Mouse (Mus musculus) adrenal gland, postnatal 10 days (tissue): ENCODE measurements around the gene Nsrp1. TPM values are rescaled to one million over a fixed set of nuclear protein-coding genes. Genes with fewer than 3 reads are reported as not detected.

Experiments
- microRNA-seq: library from miRNA; unstranded; fragments of <30 nt; microRNA quantifications from one replicate; pipeline ENCODE4 v1.2.0, GENCODE M21; 2021
- total RNA-seq, 2 experiments: library from RNA; stranded (reverse); gene quantifications; 2 replicates each; pipeline ENCODE4 v1.2.3; 2021

Gene Nsrp1
- total RNA-seq, 2 experiments from 2014 or later, result 23.7 to 24.4 TPM

Small RNA genes lying within 50 kb of the gene (microRNA-seq; reads per million reads assigned to microRNA genes)
- 4,039 reads per million, percentile 87 among the genes with 10 or more reads in this experiment for gene Mir423

Other genes with a start within 250 kb of the Nsrp1 start
- gene Cpd, start 231.4 kb downstream of the Nsrp1 start, total RNA-seq, result 10 to 100 TPM; 46.2 to 57.9 TPM
- 1 to 10 TPM in 1 of 2 experiments, under 1 TPM in 1; 0.81 to 1.8 TPM for gene Tmigd1, start 176.3 kb downstream of the Nsrp1 start, total RNA-seq
- gene Blmh, start 153.6 kb downstream of the Nsrp1 start, total RNA-seq, result 10 to 100 TPM; 60.4 to 67.4 TPM
- gene Slc6a4, start 79.8 kb downstream of the Nsrp1 start, total RNA-seq, result 10 to 100 TPM; 19.4 to 19.6 TPM
- under 1 TPM; 0.18 to 0.60 TPM for gene Efcab5, start 110.5 kb upstream of the Nsrp1 start, total RNA-seq
- gene Ssh2, start 137.9 kb upstream of the Nsrp1 start, total RNA-seq, result 10 to 100 TPM; 32.6 to 38.0 TPM